Mouse (Mus musculus): ENCODE measurements around the gene Fignl2. TPM values are rescaled to one million over a fixed set of nuclear protein-coding genes. Genes with fewer than 3 reads are reported as not detected.
"Not testable (repeated sequence)": the region's sequence is repeated elsewhere in the genome, so short reads cannot be mapped to it uniquely, and the experiment has no call there.

The Fignl2 gene
- not detected for polyA plus RNA-seq (2017; shearing (Covaris generic))

- ATAC-seq = no peak
Observed at GRCm38 (mm10) chr15:101077813-101078730, at the start of gene Fignl2. Gene Fignl2 (minus strand): TSS chr15:101078567.

GRCm38 (mm10) chr15:101126876-101127544 is 48.6 kb upstream of the Fignl2 start:
- no peak for ATAC-seq

- ATAC-seq = no peak
Observed at GRCm38 (mm10) chr15:101125561-101125960, 47.2 kb upstream of the Fignl2 start.

GRCm38 (mm10) chr15:101123202-101123601 is 44.8 kb upstream of the Fignl2 start:
- no peak for ATAC-seq

GRCm38 (mm10) chr15:101122290-101122589 is 43.9 kb upstream of the Fignl2 start:
- ATAC-seq = no peak

GRCm38 (mm10) chr15:101121411-101122289 is 43.3 kb upstream of the Fignl2 start:
- no peak for ATAC-seq

- no peak for ATAC-seq
Observed at GRCm38 (mm10) chr15:101118399-101119125, 40.2 kb upstream of the Fignl2 start.

GRCm38 (mm10) chr15:101115511-101116110 is 37.2 kb upstream of the Fignl2 start, which contains the start of gene Ankrd33:
Gene Ankrd33 (plus strand): TSS chr15:101115755.
- no peak for ATAC-seq

GRCm38 (mm10) chr15:101113778-101114177 is 35.4 kb upstream of the Fignl2 start:
- not testable (repeated sequence) for ATAC-seq

GRCm38 (mm10) chr15:101113176-101113575 is 34.8 kb upstream of the Fignl2 start:
- ATAC-seq = peak; percentile 77

GRCm38 (mm10) chr15:101107906-101108671 is 29.7 kb upstream of the Fignl2 start:
- no peak for ATAC-seq

- ATAC-seq = peak; percentile 47
Observed at GRCm38 (mm10) chr15:101106011-101106410, 27.6 kb upstream of the Fignl2 start.

GRCm38 (mm10) chr15:101105496-101105994 is 27.2 kb upstream of the Fignl2 start:
- ATAC-seq = peak; percentile 82

GRCm38 (mm10) chr15:101103605-101104304 is 25.4 kb upstream of the Fignl2 start:
- no peak for ATAC-seq

GRCm38 (mm10) chr15:101100996-101101395 is 22.6 kb upstream of the Fignl2 start:
- no peak for ATAC-seq

- ATAC-seq = no peak
Observed at GRCm38 (mm10) chr15:101097985-101098651, 19.8 kb upstream of the Fignl2 start.

- ATAC-seq = no peak
Observed at GRCm38 (mm10) chr15:101095392-101095791, 17.0 kb upstream of the Fignl2 start.

GRCm38 (mm10) chr15:101094979-101095378 is 16.6 kb upstream of the Fignl2 start:
- no peak for ATAC-seq

- ATAC-seq = no peak
Observed at GRCm38 (mm10) chr15:101093988-101094387, 15.6 kb upstream of the Fignl2 start.

Measured in CD4-positive, CD25-positive, alpha-beta regulatory T cell, adult 4 months (primary cell).